Mouse (Mus musculus) neutrophil, adult 5-6 weeks (primary cell): ENCODE data around the gene Arhgef17. TPM values are rescaled to one million over a fixed set of nuclear protein-coding genes. Genes with fewer than 3 reads are reported as not detected.

Experiments used
- ATAC-seq: fragments of 151-379, 151-347 bp; 2 replicates; pipeline ENCODE4 v1.8.0; 2017; ENCODE audit warnings: mild to moderate bottlenecking, moderate TSS enrichment; ENCODE audit not compliant: insufficient number of reproducible peaks, poor library complexity, low FRiP score, severe bottlenecking; ENCODE audit errors: extremely low read depth
- total RNA-seq: library from RNA; stranded (forward); fragments of 200-1000 nt; gene quantifications from 2 replicates; pipeline ENCODE4 v1.2.3, GENCODE M21; 2017

Gene Arhgef17
- total RNA-seq: 0.25 TPM in 1 of 2 replicates, not detected in the other

DNA sequence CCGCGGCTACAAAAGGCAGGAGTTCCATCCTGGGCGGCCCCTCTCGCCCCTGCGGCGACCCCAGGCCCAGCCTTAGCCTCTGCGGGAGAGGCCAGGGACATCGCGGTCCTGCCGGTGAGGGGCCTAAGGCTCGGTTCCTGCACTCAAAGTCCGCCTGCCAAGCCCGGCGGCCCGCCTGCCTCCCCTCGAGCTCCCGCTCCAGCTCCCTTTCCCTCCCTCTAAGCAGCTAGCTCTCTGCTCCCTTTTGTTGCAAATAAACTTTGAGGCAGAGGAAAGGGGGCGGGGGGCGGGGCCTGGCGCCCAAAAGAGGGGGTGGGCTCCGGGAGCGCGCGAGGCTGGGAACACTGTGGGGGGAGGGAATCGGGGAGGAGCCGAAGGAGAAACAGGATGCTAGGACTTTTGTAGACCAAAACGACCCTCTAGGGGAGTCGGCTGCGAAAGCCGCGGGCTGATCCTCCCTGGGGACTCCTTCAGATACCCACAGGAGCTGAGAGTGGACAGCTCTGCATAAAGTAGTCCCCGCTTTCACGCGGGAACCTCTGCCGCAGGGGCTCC lies at the start of gene Arhgef17:
Gene Arhgef17 (minus strand): TSS at position 182 of the 555 bp plus-strand sequence.
- no peak for ATAC-seq

DNA sequence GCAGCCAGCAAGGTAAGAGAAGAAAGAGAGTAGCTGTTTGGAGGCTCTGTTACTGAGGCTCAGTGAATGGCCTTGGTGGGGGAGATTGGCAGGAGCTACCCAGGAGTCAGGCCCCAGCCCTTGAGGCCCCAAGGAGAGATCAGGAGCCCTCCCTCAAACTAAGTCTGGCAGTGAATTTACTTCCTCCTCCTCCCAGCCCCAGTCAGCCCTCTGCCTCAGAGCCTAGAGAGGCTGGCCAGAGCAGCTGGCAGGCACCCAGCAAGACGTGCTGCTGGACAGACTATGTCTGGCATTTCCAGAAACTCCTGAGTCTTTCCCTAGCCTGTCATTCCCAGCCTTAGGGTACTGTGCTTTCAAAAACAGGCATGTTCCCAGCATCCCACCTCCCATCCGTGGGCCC lies 47.3 kb upstream of the Arhgef17 start:
- no peak for ATAC-seq

DNA sequence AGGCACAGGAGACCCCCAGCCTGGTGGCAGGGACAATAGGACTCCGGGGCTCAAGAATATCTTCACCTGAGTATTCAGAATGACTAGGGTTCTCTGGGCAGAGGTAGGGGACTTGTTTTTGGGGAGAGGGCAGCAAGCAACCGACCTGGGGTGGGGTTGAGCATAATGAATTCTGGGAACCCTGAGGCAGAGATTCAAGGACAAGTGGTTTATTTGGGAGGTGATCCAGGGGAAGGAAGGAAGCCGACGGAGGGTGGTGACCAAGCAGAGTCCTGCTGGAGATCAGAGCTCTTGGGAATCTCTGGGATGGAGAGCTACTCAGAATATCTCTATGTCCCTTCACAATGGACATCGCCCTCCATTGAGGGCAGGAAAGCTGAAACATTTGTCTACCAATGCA lies 46.3 kb upstream of the Arhgef17 start:
- ATAC-seq: no peak

DNA sequence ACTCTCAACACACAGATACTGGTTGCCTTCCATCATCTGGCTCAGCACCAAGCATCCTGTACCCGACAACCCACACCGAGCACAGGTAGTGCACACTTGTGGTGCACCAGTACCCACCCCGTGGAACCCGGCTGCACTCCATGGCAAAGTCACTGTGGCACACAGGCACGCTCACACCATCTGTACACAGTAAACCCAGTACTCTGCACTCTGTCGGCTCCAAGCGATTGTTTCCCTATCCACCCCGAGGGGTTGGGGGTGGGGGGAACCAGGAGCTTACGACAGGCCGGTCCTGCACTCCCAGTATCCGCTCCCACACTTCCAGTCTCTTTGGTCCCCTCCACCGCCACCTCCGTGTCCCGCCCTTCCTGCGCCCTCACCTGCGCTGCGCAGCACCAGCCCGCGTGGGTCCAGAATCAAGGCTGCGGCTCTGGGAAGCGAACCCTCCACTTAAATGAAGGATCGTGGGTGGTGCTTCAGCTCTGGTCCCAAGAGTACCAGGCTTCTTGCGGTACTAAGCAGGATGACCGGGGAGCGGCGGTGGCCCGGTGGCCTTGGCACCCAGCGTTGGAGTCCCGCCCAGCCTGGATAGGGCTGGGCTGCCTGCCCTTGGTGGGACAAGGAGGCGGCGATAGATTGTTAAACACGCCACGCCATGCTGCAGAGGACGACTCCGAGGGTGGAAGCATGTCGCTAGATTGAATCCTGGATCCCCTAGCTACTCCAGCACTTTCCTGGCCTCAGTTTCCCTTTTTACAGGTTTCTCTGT lies 42.4 kb upstream of the Arhgef17 start, which contains the start of gene P2ry6:
Gene P2ry6 (minus strand): TSS at position 515 of the 769 bp plus-strand sequence.
- ATAC-seq: no peak

DNA sequence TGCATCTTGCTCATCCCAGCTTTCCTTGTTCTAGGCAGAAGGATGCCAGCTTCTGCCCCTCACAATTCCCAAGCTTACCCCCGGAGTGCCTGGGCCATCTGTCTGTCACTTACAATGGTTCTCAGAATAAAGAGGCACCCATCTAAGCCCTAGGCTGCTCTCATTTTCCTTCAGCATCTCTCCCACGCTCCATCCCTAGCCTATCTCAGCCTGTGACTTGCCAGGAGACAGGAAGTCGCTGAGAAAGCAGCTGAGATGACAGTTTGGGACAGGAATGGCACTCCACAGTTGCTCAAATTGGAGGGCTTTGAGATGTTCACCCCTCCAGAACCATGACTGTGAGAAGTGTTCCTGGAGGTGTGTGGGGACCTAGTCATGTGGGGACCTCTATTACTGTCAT lies 41.0 kb upstream of the Arhgef17 start:
- no peak for ATAC-seq

DNA sequence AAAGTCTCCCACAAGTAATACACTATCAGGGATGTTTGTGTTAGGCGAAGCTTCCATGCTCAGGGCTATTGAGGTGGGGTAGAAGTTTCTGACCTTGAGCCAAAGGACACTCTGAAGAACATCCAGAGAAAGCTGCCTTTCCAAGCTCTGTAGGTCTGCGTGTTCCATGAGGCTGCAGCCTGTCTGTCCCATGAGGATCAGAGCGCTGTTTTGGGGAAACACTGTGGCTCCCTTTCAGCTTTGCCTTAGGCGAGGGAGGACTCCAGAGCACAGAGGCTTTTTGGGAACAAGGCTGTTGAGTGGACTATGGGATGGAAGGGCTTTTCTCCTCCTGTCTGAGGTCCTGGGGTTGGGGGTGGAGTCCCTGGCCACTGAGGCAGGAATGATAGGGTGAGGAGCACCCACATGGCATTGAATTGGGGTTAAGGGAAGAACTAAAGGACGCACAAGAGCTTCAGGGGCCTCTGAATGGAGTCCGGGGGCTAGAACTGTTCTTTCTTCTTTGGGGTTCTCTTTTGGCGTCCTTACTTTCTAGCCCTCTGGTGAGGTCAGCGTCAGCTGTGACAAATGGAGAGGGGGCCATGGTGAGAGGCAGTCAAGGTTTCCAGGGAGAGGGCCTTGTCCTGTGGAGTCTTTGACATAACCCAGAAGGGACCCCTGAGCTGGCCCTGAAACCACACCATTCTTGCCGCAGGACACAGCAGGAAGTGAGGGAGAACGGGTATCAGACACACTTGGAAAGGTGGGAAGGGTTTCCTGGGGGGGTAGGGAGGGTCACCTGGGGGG lies 37.2 kb upstream of the Arhgef17 start:
- no peak for ATAC-seq

- ATAC-seq: no peak
Observed at GRCm38 (mm10) chr7:100968376-100968775, 36.5 kb upstream of the Arhgef17 start.

- ATAC-seq: no peak
Observed at GRCm38 (mm10) chr7:100967850-100968249, 35.9 kb upstream of the Arhgef17 start.

DNA sequence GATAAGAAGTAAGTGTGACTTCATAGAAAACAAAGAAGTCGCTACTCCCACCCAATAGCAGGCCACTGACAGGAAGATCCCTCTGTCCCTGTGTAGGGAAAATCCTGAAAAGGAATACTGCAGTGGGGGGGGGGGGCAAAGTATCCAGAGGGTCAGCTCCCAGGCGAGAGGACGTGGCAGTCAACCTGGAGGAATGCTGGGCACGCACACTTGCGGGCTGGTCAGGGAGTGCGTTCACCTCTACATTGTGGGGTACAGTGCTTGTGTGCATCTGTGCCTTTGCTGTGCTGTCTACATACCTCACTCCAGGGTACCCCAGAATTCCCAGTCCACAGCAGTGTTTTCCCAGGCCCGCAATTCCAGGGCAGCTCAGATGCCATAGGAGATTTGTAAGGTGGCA lies 34.1 kb upstream of the Arhgef17 start:
- no peak for ATAC-seq

DNA sequence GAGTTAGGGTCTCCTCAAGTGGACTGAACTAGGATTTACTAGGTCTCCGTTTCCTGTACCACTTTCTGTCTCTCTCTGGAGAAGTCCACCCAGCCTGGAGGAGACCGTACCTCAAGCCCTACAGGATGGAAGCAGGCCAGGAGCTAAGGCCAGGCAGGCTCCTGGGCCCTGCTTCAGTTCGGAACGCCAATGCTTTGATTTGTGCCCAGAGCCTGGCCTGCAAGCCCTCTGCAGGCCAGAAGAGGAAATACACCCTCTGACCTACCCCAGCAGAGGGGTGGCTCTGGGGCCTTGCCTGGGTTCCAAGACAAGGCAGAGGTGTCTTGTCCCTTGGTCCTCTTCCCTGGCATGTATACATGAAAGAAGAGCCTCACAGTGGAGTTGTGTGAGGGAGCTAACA lies 33.2 kb upstream of the Arhgef17 start:
- peak; percentile 62 for ATAC-seq

GRCm38 (mm10) chr7:100964242-100964641 lies 32.3 kb upstream of the Arhgef17 start:
- ATAC-seq: peak; percentile 61

- no peak for ATAC-seq
Observed at GRCm38 (mm10) chr7:100963381-100963780, 31.5 kb upstream of the Arhgef17 start.

DNA sequence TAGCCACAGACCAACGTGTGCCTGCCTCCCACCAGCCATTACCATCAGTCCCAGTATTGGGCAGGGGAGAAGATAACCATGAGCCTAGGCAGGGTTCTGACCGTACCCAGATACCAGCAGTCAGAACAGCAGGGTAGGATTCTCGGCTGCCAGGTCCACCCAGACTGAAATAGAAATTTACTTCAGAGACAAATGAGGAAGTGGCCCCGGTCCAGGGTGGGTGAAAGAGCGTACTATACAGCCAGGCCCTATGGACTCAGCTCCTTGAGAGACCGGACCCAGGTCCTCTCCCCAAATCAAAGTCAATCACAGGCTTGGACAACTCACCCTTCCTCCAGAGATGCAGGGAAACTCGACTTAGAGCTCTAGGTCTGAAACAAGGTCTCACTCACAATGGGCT lies 29.2 kb upstream of the Arhgef17 start:
- ATAC-seq: no peak

DNA sequence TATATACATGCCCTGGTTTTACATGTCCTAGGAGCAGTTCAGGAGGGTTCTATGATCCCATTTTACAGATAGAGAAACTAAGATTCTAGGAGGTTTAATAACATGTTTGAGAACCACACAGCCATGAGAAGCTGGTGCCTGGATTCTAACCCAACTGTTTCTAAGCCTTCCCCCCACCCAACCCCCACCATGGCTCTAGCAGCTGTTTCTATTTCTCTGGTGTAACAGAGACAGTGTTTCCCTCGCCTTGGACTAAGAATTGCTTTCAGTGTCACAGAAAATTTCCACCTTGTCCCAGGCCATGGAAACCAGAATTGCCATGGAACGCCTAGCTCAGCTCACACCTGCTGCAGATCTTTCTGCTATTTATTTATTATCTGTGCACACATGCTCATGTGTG lies 28.6 kb upstream of the Arhgef17 start:
- no peak for ATAC-seq

DNA sequence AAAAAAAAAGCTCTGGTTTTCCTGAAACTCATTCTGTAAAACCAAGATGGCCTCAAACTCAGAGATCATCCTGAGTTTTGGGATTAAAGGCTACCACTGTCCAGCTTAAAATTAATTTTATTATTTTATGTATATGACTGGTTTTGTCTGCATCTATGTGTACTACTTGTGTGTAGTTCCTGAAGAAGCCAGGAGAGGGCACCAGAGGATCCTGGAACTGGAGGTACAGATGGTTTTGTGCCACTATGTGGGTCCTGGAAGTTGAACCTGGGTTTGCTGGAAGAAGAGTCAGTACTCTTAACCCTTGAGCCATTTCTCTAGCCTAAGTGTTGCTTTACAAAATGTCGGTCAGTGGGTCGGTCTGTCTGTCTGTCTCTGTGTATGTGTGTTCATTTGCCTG lies 26.5 kb upstream of the Arhgef17 start:
- ATAC-seq: no peak

- no peak for ATAC-seq
Observed at GRCm38 (mm10) chr7:100952686-100953085, 20.8 kb upstream of the Arhgef17 start.

DNA sequence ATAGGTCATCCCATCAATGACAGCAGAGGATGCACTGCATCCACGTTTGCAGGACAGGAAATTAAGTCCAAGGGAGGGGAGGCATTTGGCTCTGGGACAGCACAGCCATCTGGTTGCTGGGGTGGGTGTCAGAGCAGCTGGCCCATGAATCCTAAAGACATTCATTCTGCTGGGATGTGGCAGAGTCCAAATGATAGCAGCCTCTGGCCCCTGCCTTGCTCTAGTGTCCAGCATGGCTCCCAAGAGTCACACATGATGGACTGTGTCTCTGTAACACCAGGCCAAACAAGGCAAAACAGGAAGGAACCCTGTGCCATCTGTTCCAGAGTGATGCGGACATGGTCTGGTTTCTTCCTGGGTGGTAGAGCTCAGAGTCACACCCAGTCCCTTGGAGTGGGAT lies 20.0 kb upstream of the Arhgef17 start:
- no peak for ATAC-seq

DNA sequence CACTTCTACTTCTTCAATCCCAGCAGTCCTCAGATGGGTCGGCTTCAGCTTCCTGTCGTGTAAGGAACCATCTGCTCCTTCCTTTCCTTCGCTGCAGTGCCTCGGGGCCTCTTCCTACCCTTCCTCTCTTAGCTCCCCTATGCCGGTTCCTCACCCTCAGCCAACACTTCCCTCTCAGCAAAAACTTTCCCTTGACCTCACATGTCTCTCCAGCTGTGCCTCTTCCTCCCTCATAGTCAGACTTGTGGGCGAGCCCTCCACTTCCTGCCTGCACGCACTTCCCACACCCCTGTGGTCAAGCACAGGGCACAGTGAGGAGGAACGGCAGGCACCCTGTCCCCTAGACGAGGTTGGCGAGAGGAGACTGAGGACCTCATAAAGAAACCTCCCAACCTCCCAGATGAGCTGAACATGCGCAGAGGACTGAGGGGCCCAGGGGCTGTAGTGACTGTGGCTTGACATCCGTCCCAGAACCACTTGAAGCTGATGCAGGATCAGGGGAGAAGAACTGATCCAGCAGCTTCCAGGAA lies 18.6 kb upstream of the Arhgef17 start:
- ATAC-seq: peak; percentile 37; the same call in 1 of the 2 replicates

GRCm38 (mm10) chr7:100950031-100950430 lies 18.1 kb upstream of the Arhgef17 start:
- ATAC-seq: no peak

DNA sequence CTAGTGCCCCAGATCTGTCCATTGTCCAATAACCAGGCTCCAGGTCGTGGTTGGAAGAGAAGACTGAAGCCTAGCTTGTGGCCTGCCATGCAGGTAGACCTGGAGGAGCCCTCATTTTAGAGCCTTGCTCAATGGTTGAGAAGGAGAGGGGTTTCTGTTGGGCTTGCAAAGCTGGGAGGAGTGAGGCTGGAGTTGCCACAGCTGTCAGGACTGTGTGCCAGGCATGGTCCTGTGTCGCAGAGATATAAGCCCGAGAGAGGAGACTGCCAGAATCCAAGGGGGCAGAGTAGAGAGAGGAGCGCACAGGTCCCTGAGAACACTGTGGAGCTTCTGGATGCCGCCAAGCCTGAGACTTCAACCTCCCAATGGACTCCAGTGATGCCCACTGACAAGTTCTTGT lies 12.8 kb upstream of the Arhgef17 start:
- no peak for ATAC-seq
